Mouse (Mus musculus) activated CD4-positive, CD25-positive, alpha-beta regulatory T cell, adult 4 months (primary cell): ENCODE data around the gene Gps1. TPM values are rescaled to one million over a fixed set of nuclear protein-coding genes. Genes with fewer than 3 reads are reported as not detected.
"Not testable (repeated sequence)": the region's sequence is repeated elsewhere in the genome, so short reads cannot be mapped to it uniquely, and the experiment has no call there.

Experiments
- ATAC-seq: one replicate; pipeline ENCODE4 v1.8.0; 2017
- polyA plus RNA-seq, 2 experiments: library from polyadenylated mRNA; unstranded; fragments of 100-300 nt; shearing (Covaris generic); gene quantifications; one replicate each; pipeline ENCODE4 v1.2.1; 2017

Gps1 gene
- polyA plus RNA-seq, 2 experiments from 2014 or later: 118 to 137 TPM

DNA sequence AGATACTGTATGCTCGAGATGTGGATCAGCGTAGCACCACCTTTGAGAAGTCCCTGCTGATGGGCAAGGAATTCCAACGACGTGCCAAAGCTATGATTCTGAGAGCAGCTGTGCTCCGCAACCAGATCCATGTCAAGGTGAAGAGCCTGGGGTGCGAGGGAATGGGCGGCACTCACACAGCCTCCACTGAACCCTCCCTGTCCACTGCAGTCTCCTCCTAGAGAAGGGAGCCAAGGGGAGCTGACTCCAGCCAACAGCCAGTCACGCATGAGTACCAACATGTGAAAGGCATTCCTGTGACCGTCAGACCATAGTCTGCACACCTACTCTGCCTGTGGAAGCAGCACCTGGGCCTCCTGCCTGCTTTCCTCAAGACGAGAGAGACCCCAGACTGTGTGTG, 4.4 kb downstream of the Gps1 start:
- ATAC-seq: not testable (repeated sequence)

DNA sequence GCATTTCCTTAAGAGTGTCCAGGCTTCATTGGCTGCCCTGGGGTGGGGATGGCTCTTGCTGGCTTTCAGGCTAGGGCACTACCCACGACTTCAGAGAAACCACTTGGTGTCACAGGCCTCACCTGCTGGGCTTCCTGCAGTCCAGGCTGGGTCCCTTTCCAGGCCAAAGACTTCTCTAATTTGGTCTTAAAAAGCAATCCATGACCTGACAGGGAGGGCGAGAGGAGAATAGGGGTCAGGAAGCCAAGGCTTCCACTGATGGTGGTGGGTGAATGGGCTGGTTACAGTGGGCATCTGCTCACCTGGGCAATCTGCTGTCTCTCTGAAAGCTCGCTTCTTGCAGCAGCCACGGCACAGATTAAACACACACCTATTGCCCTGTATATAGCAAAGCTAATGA, 5.3 kb downstream of the Gps1 start:
- no peak for ATAC-seq

DNA sequence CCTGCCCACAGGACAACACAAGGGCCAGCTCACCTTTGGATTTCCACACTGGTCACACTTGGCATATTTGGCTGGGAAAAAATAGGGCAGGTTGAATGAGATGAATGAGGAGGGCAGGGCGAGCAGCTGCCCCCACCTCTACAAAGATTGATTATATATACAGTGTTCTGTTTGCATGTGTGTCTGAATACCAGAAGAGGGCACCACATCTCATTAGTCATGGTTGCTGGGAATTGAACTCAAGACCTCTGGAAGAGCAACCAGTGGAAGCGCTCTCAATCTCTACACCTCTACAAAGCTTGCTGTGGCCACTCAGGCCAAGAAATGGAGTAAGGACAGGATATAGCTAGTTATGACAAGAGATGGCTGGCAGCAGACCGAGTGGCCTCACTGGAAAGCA, 5.7 kb downstream of the Gps1 start:
- ATAC-seq: no peak

DNA sequence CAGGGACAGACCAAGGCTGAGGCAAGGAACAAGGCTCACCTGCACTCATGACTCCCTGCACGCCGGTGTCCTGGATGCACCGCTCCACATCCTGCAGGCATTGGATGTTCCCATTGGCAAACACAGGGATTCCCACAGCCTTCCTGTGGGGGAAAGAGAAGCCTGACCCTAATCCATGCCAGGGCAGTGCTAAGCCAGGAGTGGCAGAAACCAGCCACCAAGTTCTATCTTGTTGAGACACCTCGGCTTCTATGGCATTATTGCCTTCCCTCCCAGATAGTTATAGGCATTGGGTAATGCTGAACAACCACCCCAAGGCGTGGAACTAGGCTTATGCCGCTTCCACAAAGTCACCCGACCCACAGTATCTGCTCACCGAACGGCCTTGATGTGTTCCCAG, 8.6 kb downstream of the Gps1 start:
- no peak for ATAC-seq

DNA sequence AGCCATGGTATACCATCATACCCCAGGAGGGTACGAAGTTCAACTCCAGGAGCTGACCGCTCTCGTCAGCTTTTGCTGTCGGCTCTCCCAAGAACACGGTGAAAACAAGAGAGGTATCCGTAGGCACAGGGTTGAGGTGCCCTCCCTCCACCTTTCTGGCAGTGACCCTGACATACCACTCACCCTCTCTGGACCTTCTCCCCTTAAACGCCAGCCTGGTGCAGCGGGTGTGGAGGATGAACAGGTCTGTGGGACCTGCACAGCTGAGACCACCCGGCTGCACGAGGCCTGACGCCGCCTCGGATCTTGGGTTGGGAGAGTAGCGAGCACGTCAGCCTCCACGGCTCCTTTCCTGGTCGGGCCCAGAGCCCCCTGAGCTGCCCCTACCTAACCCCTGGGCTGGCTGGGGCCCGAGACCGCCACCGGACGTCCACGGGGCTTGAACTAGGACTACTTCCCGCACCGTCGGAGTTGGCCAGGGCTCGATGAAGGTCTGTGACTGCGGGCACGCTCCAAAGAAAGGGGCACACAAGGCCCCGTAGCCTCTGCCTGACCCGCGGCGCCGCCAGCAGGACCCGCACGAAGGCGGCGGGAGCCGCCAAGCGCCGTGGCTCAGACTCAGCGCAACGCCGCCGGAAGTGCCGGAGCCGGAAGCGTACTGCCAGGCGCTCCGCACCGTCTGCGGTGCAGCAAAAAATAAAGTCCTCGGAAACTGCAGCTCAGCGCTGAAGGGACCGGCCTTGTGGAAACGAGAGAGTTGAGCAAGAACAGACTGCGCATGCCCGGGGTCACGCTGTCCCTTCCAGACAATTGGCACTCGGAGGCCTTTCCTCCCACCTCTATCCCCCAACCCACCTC, 11.9 kb downstream of the Gps1 start, which contains the start of gene Dus1l:
Gene Dus1l (minus strand): TSS at position 648 of the 858 bp plus-strand sequence.
- ATAC-seq: peak; percentile 85

DNA sequence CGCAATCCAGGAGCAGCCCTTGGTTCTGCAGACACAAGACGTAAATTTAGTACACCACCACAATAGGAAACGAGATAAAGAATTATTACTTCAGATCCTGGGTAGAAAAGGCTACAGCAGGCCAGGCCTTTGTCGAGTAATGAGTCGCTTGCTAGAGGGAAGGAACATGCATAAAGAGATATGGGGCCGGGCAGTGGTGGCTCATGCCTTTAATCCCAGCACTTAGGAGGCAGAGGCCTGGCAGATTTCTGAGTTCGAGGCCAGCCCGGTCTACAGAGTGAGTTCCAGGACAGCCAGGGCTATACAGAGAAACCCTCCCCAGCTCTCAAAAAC, 12.5 kb downstream of the Gps1 start:
- ATAC-seq: no peak

DNA sequence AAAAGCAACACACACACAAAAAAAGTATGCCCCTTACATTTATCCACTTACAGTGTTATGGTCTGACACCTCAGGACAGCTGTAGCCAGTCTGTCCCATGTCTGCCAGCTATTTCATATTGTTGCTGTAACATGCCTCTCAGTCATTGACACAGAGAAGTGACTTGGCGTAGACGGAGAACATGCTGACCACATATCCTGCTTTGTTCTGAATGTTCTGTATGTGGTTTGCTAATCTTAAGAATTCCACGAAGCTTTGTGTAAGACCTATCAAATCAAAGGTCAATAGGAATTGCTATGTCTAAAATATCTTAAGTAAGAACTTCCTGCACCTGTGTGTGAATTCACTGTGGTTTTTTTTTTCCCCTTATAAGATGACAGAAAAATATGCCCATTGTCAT, 14.2 kb downstream of the Gps1 start:
- no peak for ATAC-seq

DNA sequence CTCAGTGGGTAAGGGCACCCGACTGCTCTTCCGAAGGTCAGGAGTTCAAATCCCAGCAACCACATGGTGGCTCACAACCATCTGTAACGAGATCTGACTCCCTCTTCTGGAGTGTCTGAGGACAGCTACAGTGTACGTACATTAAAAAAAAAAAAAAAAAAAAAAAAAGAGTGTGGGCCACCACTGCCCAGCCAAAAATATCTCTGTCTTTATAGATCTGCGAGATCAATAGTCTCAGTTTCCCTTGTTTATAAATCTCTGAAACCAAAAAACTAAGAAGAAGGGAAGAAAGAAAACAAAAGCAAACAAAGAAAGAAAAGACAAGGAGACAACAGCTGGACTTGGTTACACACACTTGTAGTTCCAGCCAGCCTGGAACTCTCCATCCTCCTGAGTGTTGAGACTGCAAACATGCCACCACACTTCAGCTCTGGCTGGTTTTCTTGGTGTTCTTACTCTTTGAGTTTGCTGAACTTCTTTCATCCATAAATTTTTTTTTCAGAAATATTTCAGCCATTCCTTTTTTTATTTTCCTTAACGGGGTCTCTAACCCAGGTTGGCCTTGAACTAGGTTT, 15.3 kb downstream of the Gps1 start:
- ATAC-seq: no peak

DNA sequence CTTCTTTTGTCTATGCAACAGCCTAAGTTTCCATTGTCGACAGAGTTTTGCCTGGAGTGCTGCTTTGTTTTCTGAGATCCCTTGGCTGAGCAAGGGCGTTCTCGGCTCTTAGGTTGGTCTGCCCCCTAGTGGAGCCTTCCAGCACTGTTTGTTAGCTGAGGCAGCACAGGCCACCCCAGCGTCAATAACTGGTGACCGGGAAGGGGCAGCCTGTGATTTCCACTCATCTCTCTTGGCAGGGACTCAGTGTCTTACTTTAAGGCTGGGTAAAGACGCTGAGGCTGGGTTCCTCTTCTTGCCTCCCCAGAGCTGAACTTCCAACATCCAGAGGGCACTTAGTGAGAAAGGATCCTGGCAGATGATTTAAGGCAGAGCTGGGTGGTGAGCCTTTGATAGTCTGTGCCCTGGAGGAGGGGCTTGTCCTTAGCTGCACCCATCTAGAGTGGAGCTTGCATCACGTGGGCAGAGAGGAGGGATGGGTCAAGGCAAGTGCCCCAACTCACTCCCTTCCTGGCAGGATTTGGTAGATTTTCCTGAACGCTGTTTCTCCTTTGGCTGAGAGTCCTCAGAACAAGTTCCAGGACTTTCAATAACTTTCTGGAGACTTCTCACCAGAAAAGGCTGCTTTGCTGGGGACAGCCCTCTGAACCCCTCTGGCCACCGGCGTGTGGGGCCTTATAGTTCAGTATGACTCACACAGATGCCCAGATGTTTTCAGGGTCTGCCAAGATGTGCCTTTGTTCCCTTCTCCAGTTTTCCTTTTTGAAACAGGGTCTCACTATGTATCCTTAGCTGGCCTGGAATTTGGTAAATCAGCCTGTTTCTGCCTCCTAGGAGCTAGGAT, 16.2 kb downstream of the Gps1 start:
- ATAC-seq: peak; percentile 52

DNA sequence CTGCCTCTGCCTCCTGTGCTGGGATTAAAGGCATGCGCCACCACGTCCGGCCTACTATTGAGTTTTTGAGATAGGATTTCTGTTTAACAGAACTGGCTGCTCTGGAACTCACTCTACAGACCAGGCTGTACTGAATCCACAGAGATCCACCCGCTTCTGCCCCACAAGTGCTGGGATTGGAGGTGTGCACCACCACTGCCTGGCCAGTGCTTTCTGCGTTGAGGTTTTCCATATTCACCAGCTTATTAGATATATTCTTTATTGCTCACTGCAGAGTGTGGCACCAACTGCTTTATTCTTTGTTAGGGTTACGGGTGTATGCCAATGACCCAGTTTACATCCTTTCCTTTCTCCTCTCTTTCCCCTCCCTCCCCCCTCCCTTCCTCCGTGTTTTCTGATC, 20.2 kb downstream of the Gps1 start:
- no peak for ATAC-seq

DNA sequence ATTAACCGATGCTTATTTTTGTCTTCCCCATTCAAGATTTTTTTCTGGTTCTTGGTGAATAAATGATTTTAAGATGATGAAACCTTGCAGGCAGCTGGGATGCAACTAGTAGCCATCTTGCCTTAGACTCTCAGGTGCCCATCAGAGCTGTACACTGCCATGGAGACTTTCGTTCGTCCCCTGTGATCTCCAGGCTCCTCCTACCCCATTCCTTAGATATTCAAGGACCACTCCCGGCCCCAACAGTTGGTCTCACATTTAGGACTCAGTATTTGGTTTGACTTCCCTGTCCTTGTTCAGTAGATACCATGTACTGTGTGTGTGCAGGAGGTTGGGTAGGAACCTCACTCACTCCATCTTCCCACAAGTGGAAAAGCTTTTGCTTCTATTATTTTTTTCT, 20.7 kb downstream of the Gps1 start:
- ATAC-seq: no peak

DNA sequence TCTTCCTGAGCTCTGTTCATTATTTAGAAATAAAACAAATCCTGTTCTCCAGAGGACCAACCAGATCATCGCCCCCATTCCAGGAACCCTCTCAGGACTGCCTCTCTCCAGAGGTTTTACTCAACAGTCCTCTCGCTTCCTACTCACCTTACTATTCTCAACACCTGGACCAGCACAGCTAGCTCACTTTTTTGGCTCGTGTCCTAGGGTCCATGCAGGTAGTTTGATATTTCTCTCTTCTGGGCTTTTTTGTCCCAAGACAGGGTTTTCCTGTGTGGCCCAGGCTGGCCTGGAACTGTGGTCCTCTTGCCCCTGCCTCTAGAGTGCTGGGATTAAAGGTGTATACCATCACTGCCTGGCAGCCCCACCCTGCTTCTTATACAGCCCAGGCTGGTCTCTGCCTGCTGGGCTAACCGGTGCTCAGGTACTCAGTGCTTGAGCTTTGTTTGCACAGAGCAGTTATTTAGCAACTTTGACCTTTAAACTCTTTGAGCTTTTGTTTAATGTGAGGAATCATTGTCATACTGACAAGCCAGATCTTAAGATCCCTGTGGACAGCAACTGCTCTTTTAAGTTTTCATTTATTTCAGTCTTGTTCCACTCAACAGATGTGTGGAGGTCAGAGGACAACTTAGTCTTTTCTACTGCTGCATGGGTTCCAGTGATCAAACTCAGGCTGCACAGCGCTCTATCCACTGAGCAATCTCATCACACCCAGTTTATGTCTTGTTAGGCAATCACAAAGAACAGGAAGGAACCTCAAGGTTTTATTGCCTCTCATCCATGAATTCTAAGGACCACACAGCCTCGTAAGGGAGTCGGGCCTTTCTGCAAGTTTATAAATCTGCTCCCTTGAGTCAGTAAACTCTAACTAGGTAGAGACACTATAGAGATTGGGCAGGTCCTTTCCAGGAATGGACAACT, 21.6 kb downstream of the Gps1 start:
- ATAC-seq: no peak

DNA sequence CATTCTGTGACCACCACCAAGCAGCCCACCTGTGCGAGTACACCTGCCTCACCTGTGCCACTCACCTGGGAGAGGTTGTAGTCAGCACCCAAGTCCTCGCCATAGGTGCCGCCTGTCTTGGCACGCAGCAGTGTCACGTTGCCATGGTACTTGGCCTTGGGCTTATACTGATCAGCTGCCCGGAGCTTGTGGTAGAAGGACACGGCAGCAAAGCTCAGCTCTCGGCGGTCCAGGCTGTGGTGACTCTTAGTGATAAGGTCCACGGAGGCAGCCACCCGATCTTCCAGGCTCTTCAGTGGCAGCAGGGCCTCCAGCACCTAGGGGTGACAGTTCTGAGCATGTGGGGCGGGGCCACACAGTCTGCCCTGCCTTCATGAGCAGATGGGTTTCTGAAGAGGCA, 23.9 kb downstream of the Gps1 start:
- ATAC-seq: no peak

DNA sequence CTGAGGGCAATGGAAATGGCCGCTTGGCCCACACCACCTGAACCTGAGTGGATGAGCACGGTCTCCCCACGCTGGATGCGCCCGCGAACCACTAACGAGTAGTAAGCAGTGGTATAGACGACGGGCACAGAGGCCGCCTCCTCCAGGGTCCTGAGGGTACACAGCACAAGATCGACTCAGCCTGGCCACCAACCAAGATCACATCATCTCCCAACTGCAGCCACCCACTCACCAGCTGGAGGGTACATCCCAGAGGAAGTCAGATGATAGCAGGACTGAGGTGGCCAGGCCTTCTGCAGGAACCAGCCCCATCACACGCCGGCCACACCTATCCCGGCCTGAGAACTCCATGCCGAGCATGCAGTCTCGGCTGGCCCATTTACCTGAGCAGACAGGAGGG, 28.0 kb downstream of the Gps1 start:
- no peak for ATAC-seq

DNA sequence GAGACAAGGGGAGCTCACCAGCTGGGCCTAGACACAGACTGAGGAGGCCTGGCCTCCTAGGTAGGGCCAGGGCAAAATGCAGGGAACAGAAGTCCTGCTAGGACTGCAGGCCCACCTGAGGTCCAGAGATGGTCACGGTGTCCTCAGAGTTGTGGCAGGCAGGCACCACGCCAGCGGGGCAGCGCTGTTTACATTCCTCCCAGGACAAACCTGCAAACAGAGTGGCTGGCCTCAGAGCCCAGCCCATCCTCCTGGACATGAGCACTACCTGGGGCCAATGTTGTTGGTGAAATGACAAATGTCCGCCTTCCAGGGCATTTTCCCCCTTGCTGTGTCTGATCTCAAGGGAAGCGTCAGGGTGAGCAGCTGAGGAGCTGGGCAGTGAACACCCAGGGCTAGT, 33.3 kb downstream of the Gps1 start:
- ATAC-seq: no peak

DNA sequence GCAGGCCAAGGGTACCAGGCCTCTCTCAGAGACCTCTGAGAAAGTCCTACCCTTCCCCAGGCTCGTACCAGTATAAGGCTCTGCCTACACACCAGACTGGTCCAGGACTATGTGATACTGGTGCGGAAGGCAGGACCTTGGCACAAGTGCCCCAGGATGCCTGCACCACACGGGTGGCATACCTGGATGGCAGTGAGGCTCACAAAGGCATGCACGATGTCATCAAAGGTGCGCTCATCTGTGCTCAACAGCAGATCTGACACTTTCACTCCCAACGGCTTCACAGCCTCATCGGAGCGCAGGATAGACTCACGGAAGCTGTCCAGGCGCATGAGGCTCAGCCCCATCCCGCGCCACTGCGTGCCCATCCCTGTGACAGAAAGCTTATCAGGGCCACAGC, 34.2 kb downstream of the Gps1 start:
- no peak for ATAC-seq

DNA sequence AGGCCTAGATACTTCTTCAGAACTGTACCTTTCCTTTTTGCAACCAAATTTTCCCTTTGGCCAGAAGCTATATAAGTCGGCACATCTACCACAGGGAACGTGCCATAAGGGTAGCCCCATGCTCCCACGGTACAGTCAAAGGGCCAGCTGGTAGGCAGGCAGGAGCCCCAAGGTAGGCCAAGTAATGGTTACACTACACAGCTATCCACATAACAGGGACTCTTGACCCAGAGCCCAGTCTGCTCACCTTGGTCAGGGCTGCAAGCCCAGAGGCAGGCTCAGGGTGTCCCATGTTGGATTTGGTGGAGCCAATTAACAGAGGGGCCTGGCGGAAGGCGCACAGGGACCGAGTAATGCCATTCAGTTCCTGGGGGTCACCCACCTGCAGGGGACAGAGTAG, 35.5 kb downstream of the Gps1 start:
- ATAC-seq: no peak

DNA sequence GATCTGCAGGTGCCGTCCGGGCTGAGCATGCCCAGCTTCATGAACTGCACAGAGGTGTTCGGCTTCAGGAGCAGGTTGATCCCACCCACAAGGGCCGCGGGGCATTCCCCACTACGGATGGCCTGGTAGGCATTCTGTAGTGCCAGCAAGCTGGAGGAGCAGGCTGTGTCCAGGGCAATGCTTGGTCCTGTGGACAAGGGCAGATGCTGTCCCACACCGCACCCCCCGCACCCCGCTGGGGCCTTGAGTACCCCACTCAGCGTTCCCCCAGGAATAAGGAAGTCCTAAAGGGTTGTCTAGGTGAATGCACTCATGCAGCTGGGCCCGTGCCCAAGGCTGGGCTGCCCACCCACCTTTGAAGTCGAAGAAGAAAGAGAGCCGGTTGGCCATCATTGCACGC, 36.5 kb downstream of the Gps1 start:
- no peak for ATAC-seq

DNA sequence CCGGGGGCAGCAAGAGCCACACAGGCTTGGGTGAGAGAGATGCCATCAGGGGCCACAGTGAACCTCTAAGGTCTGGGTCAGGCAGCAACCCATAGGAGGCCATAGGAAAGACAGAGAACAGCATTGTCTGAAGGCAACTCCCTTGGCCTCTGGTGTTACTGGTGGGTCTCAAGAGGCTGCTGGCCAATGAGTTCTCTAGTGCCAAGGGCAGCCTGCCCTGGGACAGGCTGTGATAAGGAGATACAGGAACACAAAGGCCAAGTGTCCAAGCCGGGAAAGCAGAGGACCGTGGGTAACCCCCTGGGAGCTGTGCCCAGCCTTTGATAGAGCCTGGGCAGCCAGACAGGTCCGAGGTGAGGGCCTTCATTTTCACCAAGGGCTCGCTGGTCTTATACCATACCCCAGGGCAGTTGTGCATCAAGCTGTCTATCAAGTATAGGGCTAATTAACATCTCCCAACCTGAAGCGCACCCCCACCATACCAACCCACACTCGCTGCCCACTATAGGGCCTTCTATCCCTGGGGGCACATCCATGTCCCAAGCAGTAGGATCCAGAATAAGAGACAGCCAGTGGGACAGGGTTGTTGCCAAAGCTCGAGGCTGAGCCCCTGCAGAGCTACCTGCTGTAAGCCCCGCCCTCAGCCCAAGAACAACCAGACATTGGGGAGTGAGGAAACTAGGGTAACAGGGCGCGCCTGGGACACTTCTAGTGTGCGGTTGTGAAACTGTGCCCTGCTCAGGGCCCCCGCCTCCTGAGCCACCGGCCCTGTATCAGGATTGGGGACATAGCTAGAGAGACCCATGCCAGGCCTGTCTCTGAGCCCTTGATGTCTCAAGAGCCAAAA, 37.2 kb downstream of the Gps1 start:
- ATAC-seq: no peak

DNA sequence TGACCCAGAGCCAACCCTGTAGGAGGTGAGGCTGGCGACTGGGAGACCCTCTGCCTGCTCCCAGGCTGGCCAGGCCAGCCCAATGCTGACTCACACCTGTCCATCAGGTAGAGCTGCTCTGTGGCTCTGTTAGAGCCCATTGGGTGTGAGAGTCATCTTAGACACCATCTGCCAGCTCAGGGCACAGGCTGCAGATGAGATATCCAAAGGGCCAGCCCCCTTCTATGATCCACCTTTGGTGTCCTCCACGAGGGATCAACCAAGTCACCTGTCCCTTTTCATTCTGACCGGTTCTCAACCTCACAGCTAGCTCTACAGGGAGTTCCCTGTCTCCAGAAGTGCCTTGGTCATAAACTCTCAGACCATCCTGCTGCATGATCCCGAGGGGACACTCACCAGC, 38.2 kb downstream of the Gps1 start:
- ATAC-seq: no peak

DNA sequence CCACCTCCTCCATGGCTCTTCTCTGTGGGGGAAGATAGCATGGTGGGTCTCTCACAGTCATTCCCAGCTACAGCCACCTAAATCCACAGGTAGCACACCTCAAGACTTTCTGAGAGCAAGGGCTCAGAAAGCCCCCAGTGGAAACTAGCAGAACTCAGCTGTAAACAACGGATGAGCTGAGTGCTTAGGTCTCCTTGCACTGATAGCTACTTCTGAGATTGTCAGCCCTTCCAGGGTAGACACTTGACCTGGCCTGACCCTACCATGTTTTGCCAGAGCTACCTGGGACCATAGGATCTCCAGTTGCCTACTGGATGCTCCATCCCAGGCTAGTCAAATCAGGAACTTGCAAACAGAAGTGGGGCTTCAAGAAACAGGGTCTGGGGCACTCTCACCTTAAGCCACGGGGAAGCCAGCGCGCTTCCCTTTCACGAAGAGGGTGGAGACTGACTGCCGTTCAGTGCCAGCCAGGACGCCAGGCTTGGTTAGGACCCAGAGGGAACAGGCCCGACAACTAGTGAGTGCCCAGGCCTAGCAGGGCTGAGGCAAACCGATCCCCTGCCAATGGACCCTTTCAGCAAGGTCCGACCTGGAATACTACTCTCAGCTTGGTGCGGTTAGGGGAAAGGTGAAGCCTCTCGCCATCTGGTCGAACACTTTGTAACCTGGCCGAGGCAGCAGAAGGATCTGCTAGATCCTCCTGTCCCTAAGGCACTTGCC, 38.9 kb downstream of the Gps1 start:
- ATAC-seq: no peak
